Mouse (Mus musculus) G1E-ER4 (cell line): ENCODE data around the gene Fads1. TPM values are rescaled to one million over a fixed set of nuclear protein-coding genes. Genes with fewer than 3 reads are reported as not detected.

Experiments used
- GATA1 ChIP-seq: IDR thresholded peaks from one replicate; pipeline ENCODE4 v1.8.0; 2012; ENCODE audit warnings: low read length, inconsistent platforms
- polyA plus RNA-seq: library from polyadenylated mRNA; stranded (reverse); fragments of >175 nt; gene quantifications from 2 replicates; pipeline ENCODE4 v1.2.3, GENCODE M21; 2012

Fads1 gene
- polyA plus RNA-seq, 1 experiment: 238 TPM

DNA sequence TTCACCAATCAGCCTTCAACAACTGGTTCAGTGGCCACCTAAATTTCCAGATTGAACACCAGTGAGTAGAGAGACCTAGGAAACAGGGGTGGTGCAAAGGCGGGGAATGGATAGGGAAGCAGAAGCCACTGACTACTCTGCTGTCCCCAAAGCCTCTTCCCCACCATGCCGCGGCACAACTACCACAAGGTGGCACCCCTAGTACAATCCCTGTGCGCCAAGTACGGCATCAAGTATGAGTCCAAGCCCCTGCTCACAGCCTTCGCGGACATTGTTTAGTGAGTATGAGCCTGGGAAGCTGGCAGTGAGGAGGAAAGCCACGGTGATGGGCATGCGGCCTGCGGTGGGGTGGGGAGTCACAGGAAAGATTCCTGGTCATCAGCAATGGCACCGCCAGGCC lies 11.6 kb downstream of the Fads1 start:
- no peak for TF ChIP-seq GATA1

DNA sequence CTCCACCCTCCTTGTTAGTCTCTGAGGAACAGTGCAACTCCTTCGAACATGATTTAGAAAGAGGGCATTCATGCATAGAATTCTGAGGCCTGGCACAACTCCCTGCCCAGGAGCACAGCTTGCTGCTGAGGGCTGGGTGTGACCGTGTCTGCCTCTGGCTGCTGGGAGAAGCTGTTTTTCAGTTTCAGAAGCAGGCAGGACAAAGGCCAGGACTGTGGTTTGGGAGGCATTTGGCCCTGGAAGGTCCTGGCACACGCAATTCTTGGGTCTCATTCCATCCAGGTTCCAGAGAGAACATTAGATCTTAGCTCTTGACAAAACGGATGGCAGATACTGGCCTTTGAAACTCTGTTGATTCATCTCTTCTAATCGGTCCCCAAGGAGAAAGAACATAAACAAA lies 12.6 kb downstream of the Fads1 start:
- TF ChIP-seq GATA1: no peak

DNA sequence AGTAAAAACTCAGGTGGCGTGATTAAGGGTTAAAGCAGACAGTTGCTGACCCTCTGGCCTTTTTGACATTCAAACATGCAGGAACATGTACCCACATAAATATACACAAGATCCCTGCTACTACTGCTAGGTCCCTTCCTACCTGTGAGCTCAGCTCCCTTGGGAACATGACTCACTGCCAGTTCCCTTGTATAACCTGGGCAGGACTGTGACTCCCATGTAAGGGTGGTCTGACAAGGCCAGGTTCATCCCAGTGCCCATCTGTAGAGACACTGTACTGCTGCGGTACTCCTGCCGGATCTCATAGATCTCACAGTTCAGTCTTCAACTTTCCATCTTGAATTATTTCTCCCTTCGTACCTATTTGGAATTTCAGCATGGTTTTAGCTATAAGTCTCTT lies 14.4 kb downstream of the Fads1 start:
- TF ChIP-seq GATA1: no peak

DNA sequence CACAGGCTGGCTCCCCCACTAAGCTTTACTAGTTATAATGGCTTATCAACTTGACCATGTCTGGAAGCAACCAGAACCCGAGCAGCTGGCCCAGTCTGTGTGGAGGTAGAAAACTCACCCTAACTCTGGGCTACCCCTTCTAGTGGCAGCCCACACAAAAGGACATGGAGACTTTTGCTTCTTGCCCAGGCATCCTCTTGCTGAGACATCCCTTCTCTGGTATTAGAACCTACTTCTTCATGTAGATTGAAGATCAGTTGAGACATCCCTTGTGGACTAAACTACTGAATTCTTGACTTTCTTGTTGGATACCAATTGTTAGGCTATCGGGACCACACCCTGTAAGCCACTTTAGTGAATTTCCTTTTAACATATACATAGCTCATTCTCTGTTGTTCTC lies 15.6 kb downstream of the Fads1 start:
- no peak for TF ChIP-seq GATA1

DNA sequence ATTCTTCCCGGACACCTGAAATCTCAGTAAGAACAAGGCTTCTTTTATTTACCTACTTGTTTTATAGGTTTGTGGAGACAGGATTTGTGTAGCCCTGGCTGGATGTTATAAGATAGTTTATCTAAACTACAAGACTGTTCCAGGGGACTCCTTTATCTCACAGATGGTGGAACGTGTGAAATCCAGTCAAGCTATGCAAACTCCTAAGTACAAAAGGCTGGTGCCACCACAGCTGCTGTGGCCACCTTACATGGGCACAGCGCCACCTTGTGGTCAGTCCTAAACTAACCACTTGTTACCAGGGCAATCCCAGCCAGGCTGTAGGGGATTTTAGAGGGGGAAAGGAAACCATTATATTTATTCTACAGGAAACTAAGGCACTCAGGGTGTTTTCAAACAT lies 16.0 kb downstream of the Fads1 start:
- TF ChIP-seq GATA1: no peak

DNA sequence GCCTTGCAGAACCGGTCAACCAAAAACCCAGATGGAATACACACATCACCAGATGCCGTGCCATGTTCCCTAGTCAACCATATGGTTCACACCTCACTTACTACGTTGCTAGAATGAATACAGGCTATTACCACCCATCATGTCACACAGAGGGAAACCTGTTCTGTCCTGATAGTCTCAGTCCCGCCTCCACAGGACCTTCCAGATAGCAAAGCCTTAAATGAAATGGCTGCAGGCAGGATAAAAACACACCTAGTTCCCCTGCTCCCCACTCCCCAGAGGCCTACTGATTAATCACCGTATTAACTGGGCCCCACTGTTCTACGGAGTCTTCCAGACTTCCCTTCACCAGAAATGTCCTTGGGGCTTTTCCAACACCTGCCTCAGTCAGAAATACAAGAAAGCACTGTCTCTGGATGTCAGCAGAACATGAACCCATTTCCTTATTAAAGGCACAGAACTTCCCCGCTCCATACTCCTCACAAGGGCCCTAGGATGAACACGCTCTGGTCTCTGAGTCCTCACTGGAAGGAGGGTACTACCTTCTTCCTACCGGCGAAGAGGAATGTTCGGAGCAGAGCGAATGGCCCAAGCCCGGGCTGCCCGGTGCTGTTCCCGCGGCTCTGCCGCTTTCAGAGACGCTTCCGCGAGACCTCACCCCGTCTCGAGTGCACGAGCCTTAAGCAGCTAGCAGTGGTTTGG lies 20.6 kb downstream of the Fads1 start:
- no peak for TF ChIP-seq GATA1

DNA sequence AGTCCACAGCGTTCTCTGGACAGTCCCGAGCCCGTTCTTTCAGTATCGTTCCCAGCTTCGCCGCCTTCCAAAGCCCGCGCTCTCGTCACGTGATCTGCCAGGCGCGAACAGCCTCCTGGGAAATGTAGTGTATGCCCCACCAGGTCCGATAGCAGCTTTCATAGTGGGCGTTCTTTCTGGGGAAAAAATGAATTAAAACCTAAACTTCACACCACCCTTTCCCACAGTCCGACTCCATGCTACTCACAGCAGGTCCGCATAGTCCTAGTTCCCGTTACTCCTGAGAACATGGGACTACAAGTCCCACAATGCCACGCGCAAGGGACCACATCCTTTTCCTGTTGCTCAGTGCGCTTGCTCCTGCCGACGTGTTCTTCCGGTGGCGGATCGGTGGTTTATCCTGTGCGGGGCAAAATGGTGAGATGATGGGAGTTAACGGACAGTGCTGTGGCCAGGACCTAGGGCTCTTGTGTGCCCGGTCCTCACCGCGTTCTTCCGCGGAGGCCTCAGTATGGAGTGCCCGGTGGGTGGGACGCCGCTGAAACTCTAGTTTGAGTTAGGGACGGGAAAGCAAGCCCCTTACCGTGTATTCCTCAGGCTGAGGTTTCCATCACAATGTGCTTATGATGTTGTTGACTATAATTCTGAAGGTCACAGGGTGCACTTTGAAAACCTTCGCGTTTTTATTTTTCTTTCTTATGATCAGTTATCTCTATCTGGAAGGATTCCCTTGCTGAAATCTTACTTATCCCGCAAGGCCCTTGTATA lies 21.3 kb downstream of the Fads1 start, which contains the start of the genes Tmem258 and Fen1:
Gene Tmem258 (plus strand): TSS at position 167 of the 768 bp plus-strand sequence.
Gene Fen1 (minus strand): TSS at position 322 of the 768 bp plus-strand sequence.
- no peak for TF ChIP-seq GATA1

DNA sequence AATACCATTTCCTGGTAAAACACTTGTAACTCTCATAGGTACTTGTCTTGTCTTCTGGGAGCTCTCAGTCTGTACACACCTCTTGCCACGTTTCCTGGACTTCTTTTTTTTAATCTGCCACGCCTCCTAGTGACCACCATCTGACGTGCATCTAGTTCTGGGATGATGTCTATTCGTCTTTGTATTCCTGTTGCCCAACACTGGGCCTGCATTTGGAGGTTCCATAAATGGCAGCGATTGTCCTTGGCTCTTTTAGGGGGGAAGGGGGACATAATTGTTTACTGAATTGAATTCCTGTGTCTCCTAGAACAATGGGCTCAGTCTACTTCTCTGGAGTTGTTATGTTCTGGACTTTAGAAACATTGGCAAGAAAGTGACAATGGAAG lies 21.9 kb downstream of the Fads1 start:
- no peak for TF ChIP-seq GATA1

DNA sequence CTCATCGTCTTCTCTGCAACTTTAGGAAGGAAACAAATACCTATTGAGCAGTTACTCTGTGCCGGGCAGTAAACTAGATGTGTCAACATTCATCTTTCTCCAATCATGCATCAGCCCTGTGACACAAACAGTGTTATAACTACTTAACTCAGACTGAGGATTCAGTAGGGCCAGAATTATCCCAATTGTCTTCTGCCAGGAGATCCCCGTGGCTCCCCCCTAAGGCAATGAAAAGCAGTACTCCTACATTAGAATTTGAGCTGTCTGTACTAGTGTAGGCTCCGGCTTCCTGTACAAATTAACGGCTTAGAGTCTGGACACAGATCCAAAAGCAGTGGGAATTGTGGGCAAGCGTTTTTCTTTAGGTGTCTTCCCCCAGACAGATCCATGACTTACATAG lies 22.4 kb downstream of the Fads1 start:
- TF ChIP-seq GATA1: no peak

DNA sequence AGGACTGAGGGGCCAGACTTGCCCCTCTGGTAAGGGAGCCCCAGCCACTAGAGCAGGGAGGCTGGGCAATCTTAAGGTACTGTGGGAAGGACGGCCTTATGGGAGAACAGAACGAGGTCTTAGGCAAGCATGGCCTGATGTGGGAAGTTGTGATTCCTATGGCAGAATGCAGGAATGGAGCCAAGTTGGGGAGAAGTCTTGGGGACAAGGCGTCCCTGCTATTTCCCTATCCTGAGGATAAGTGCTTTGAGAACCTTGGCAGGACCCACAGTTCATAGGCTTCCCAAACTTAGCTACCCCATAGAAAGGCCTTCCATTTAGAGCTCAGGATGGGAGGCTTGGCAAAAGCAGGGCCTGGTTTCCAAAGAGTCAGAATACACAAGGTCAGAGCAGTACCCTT lies 26.2 kb downstream of the Fads1 start:
- TF ChIP-seq GATA1: no peak

DNA sequence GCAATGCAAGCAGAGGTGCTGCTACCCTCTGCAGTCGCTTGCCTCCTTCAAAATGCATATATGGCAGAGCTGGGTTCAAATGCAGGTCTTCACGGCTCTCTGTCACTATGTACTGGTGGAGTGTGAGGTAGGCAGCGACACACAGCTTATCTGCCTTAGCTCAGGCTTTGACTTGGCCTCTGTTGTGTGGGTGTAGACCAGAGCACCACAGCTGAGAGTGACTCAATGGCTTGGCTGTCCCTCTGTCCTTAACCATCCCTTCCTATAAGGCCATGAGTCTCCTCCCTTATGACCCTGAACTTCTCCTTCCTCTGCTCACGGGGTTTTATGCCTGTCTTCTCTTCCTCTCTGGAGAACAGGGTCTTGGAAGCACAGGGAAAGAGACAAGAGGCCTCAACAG lies 28.2 kb downstream of the Fads1 start:
- TF ChIP-seq GATA1: no peak

DNA sequence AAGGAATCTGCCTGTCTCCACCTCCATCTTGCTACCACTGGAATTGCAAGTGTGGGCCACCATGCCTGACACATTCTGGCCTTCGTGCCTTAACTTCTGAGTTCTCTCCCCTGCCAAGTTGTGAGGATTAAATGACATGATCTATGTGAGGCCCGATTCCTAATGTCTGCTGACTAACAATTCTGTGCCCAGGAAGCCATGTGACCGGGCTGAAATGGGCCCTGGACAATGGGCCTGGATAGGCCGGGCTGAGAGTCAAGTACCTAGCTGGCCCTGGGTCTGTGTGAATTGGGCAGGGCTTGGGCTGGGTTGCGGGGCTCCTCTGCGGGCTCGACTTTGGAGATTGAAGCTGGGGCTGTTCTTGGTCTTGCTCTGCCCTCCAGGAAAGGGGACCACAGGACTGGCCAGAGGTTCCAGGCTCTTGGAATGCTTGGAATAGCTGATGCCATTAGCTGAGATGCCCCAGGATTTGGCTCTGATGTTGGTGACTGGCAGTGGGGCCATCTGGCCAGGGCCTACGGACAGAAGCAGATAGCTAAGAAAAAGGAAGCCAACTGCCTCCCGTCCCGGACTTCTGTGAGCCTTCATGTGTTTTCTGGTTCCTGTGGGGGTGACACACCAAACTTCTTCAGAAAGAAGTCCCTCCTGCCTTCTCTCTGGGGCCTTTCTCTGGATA lies 31.2 kb downstream of the Fads1 start:
- no peak for TF ChIP-seq GATA1

DNA sequence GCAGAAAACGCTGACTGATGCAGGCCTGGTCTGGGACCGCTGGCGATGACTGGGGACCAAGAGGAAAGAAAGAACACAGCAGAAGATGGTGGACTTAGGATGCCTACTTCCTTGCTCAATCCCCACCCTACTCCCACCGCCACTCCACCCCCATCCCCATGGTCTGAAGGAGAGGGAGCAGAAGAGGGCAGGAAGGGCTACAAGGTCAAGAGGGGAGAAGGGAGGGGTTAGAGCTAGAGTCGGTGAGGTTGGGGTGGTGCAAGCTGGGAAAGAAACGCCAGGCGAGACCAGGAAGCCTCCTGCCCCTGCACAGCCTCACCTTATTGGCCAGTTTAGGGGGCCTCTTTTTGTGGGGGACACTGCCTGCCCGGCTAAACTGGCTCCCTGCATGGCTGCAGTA lies 33.4 kb downstream of the Fads1 start:
- TF ChIP-seq GATA1: no peak

DNA sequence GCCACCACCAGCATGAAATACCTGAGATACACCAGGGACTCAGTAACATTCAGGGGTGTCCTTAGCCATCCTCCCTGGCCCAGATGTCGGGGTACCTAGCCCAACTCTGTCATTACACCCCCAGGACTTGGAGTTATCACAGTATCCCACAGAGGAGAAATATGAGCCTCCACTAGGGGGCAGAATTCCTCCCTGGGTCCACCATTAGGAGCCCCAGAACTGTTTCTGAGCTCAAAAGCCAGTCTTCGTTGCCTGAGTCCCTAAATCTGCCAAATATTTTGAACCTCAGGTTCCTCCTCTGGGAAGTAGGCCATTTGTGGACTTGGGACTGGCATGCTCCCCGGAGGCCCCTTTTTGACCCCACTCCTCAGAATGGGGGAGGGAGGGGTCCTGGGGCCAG lies 36.4 kb downstream of the Fads1 start:
- no peak for TF ChIP-seq GATA1

DNA sequence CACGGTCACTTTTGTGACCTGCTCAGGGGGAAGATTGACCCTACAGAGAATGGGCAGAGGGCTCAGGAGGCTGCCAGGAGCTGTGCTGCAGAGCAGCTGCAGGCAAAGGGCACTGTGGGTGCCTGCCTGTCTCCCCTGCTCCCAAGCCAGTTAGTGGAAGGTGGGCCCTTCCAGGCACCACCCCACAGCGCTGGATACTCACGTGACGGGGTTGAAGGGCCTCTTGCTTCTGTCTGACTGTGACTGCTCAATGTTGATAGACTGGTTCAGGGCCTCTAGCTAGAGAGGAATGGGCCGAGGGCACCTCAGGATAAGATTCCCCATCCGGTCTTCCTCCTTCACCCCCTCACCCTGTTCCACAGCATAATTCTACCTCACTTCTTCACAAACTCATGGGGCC lies 36.9 kb downstream of the Fads1 start:
- no peak for TF ChIP-seq GATA1

DNA sequence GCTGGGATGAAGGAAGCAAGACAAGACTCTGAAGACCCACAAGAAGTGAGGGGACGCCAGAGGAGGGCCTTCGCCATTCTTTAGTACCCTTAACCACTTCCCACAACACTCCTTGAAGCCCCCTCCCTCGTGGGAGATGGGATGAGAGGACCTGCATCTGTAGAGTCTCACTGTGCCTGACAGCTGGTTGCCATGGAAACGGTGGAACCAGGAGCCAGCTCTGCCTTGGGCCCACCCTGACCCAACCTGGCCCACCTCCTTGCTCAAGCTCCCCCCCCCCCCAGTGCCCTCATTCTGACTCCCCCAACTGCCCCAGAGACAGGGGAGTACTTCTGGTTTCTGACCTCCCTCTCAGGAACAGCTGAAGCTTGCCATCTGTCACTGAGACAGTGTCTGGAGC lies 38.9 kb downstream of the Fads1 start:
- no peak for TF ChIP-seq GATA1

DNA sequence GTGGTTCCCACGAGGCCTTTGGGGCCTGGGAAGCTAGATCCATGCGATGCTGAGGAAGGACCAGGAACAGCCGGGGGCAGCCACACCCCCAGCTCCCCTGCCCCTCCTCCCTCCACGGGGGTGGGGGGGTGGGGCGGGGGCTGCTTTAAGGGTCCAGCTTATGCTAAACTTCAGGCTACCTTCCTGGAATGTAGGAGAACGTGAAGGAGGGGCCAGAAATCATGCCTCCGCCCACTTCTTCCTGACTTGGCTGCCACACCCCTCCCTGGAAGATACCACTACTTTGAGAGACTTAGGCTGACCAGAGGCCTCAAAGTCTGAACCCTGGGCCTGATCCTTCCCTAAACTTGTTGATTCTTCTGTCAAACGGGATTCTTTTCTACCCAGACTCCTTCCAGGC lies 40.0 kb downstream of the Fads1 start:
- TF ChIP-seq GATA1: no peak

DNA sequence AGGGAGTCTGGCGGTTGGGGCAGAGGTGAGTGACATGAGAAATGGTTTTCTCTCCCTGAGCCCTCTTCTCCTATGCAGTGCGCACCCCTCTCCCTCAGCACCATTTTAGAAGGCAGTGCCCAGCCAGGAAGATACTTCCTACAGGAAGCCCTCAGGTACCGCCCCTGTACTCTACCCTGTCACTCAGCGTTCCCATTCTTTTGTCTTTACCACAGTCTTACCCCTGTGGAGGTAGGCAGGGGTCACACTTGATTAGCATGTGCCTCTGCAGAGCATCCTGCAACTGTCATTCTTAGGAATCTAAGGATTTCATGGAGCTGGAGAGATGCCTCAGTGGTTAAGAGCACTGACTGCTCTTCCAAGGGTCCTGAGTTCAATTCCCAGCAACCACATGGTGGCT lies 40.9 kb downstream of the Fads1 start:
- no peak for TF ChIP-seq GATA1
